Mouse (Mus musculus): ENCODE measurements at regions not wholly inside any gene's neighbourhood (a gene's known extent, or its start where the extent isn't known, plus 50 kb on each side); places are given as distances from the start of the nearest gene placed in this dataset.

DNA sequence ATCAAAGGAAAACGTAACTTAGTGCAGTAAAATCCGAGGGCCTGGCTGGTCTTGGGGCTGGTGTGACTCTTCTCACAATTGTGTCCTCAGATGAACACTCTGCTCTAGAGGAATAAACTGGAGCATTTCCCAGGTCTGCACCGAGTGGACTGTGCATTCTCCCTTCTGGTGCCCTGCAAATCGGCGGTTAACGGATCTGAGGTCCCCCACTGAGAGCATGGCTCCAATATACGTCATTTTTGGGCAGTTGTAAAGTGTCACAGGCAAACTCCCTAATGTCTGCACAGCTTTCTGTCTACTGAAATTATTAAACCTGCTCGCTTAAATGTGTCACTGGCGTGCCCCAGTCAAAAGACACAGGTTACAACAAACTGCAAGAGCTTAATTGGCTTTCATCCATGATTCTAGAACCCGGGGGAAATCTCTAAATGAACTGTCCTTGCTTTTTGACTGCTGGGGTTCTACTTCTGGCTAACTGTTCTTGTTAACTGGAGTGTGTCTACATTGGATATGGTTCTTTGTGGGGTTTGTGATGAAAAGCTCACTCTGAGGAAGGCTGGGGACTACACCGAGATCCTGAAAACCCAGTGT is 93.7 kb upstream of the Gm47985 start:
- no peak for DNase-seq

DNA sequence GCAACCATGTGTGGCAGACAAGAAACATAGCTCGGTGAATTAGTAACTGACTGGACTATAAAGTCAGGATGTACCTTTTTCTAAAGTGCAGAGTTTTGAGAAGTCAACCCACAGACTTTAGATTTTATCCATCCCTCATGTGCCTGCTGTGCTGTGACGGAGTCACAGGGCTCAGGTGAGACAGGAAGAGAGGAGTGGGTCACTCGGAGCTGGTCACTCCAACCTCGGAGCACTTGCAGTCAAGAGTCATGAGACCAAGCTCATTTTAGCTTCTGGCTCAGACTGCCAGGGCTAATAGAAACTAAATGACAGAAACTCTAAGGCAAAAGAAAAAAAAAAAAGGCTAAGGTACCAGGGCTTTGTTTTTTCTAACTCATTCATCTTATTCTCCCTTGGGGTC is 90.3 kb upstream of the Gm47985 start:
- DNase-seq: no peak

DNA sequence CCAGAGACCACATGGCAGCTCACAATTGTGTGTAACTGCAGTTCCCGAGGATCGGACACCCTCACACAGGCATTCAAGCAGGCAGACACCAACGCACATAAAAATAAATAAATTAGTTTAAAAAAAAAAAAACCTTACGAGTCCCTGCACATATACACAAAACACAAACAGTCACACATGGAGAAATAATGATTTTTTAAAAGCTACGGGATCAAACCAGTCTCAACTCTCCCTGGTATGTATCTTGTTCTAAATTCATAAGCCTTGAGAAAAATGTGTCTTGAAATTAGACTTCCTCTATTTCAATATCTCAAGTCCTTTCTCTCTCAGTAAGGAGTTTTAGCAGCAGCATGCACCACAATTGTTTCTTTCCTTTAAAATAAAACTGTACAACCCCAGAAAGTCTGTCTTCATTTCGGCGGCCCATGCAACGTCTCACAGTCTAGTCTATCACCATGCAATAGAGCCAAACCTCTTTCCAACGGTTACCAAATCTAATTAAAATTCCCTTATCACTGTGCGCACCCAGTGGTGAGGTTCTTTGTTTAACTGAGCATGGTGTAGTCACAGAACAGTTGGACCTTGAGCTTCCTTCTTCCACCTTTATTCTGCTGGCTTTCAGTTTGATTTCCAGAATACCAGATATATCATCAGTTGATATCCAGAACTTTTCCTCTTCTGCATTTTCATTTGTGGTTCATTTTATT is 86.8 kb upstream of the Gm47985 start:
- no peak for DNase-seq

DNA sequence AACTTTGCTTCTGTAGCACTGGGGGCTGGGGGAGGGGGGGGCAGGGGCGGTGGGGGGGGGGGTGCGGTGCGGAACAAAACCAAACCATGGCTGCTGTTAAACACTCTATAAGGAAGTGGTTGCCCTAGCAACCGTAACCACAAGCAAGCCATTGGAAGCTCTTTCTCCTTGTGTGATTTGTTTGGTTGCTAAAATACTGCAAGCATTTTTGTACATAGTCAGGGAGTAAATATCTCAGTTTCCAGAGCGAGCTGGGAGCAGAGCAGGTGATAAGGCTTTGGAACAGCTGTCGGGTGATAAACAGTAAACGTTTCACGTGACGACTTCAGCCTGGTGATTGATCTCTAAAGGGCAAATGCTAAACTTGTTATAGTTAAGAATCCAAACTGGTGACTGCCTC is 86.3 kb upstream of the Gm47985 start:
- no peak for DNase-seq

DNA sequence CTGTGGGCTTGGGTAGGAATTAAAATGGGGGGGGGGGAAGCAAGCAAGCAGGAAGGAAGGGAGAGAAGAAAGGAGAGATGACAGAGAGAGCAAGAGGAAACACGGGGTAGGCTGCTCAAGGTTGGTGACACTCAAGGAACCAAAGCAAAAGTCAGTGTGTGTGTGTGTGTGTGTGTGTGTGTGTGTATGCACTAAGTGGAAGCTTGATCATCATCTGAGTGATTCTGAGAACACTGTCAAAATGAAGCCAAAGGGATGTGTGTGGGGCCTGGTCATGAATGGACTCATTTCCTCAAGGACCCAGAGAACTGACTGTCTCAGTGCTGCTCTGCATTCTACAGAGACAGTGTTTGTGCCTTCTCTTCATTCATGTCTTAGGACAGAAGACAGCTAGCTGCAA is 84.8 kb upstream of the Gm47985 start:
- no peak for DNase-seq

DNA sequence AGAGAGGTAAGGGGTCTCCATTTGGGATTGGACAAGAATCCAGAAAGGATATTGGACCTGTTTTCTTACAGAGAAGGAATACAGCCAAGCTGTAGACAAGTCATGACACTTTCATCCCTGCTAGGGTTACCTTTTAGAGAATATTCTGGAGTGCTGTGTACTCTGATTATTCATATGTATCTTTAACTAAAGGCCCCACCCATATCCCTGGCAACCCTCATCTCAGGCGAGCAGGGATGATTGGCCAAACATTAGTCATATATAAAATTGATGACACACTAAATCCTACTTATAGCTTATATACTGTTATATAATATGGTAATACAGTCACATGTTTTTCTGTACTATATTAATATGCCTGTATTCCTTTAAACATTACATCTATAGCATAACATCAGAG is 83.6 kb upstream of the Gm47985 start:
- DNase-seq: no peak

DNA sequence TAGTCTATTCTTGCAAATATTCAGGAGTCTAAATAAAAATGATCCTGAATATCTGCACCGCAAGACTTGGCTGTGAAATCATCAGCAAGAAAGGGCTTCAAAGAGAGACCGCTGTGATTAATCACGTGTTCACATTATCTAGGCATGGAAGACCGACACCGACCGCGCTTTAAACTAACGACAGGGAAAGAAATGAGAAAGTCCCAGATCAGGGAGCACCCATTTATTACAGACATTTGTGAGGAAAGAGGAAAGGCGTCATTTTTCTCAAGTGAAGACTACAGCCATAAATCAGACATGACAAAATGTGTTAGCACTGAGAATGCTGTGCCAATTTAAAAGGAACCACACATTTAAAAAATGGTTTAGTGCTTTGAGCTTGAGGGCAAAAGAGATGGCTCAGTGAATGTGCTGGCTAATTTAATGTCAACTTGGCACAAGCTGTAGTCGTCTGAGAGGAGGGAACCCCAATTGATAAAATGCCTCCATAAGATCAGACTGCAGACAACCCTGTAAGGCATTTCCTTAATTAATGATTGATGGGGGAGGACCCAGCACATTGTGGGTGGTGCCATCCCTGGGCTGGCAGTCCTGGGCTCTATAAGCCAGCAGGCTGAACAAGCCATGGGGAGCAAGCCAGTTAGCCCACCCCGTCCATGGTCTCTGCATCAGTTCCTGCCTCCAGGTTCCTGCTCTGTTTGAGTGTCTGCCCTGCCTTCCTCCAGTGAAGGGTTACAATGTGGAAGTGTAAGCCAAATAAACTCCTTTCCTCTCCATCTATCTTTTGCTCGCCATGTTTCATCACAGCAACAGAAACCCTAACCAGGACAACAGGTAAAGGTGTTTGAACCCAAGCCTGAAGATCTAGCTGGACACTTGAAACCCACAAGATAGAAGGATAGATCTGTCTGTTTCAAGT is 81.5 kb upstream of the Gm47985 start:
- no peak for DNase-seq

DNA sequence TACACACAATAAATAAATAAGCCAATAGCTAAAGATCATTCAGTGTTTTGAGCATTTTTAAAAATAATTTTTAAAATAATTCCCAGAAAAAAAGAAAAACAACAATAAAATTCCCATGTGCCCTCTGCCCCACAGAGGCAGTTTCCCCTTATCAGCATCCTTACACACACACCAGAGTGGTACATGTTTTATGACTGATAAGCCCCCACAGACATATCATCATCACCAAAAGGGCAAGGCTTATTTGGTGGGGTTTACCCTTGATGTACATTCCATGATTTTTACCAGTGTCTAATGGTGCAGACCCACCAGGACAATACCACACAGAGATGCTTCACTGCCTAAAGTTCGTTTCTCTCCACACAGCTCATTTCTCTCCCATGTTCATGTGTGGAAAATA is 80.8 kb upstream of the Gm47985 start:
- DNase-seq: no peak

DNA sequence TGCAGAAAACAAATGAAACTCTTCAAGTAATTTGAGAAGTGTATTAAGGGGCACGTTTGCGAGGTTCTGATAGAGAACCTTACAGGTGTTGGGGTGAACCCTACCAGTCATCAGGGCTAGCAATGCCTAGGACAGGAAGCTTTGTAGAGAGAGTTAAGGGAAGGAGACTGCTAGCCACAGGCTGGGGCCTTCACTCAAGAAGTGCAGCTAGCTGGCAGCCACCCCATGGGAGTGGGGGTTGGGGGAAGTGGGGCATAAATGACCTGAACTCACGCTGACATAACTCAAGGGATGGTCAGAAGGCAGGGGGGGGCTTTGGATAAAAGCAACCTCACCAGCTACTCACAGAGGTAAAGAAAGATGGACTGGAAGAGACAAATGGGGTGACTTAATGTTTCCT is 80.3 kb upstream of the Gm47985 start:
- no peak for DNase-seq

DNA sequence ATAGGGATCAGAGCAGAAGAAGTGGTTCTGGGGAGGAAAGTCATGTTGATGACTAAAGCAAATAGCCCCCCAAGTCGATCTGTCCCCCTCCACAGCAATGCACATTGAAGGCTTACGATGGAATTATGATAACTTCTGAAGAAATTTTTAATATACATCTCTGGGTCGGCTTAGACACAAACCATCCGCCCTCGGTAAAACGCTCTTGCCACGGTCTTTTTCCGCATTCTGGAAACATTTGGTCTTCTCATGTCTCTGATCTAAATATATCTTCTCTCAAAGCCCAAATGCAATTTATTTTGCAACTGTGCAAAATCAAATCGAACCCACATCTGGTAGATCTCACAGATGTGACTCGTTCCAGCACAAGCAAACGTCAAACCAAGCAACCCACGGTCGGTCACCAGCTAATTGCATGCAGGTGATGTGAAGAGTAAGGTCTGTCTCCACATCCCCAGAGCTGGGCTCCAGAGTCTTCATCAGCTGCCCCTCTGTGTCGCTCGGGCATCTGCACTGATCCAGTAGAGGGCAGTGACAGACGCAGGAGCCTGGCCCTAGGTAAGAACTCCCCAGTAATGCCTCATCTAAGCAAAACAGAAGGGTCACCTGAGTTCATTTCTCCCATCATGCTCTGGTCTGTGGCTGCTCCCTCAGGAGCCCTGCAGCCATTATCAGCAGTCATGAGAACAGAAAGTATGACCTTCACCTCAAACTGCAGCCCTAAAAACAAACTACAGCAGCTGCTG is 79.5 kb upstream of the Gm47985 start:
- DNase-seq: peak in 1 of 2 experiments; percentile 64

DNA sequence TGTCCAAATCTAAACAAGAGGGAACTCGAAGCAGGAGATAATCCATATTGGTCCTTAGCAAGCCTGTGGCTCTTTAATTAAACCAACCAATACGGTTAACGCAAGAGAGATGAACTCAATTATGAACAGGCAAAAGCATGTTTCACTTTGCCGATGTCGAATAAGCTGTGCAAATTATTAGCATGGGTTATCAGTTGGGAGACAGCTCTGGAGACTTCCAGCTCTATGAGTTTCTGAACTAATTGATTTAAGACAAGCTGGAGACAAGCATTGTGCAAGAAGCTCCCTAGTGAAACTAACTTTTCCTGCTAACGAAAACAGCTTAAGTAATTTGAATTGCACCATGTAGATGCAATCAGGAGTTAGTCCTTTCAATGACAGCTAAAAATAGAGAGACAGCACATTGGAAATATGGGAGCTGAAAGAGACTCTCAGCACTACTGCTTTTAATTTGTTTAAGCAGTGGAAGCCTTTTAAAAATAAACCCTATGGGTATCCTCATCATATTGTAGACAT is 78.8 kb upstream of the Gm47985 start:
- no peak for DNase-seq

DNA sequence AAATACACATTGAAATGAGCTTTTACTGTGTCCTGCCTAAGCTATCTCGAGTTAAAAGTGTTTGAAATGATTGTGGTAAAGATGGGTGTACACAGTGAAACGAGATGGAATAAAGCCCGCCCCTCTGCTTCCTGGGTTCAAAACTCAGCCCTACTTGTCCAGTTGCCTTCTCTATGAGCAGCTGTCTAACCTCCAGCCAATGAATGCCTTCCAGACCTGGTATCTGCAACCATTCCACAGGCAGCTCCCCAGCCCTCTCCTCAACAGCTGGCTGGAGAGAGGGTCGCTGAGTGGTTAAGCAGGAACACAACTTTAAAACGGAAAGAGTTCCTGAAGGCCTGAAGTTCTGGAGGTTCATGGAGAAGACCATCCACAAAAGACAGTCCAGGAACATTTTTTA is 78.0 kb upstream of the Gm47985 start:
- DNase-seq: no peak

DNA sequence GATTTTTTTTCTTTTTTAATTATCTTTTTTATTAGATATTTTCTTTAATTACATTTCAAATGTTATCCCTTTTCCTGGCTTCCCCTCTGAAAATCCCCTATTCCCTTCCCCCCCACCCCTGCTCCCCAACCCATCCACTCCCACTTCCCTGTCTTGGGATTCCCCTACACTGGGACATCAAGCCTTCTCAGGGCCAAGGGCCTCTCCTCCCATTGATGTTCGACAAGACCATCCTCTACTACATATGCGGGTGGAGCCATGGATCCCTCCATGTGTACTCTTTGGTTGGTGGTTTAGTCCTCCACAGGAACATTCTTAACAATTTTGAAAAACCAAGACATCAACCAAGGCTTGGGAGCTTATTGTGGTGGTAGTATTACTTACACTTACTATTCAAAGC is 77.5 kb upstream of the Gm47985 start:
- no peak for DNase-seq

DNA sequence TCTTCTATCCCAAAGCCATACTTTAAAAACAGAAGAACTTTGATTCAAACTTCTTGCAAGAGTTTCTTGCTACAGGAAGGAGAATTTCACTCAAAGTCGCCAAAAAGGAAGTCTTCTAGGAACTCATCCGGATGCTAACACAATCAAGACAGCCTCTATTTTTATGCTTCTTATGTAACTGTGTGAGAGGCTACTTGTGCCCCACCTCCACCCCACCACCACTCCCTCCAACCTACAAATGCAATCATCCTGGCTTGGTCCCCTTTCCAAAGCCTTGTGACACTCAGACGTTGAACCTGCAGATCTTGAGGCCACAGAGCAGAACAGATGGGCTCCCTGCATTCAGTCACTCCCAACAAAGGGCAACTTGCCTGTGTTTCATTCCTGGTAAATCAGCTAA is 77.1 kb upstream of the Gm47985 start:
- peak in 1 of 2 experiments; percentile 43 for DNase-seq

DNA sequence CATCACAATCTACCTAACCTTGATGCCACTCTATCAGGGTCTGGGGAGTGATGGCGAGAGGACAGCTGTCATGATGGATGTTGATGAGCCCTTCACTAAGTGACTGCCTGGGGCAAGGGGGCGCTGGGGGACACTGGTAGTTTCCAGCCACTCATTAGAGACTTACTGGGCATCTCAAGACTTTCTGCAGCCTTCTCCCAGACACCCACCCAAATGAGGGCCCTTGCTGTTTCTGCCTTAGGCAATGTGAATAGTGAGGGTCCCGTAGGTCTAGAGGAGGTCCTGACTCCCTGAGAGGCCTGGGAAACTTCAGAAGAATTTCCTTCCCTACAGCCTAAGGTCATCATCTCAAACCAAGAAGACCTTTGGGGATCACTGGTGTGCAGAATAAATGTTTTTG is 74.9 kb upstream of the Gm47985 start:
- no peak for DNase-seq

DNA sequence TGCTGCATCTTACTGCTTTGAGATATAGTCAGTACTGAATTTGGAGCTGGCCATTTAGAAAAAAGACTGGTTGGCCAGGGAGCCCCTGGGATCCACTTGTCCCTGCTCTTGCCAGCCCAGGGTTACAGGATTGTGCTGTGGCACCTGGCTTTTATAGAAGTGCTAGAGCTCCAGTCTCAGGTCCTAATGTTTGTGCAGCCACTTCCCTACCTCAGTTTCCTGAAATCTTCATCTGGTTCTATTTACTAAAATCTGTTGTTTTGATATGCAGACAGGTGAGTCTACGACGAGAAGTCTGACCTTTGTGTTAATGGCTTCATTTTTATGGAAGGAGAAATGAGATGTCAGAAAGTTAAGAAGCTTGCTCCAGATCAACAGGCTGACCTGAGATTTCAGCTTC is 73.0 kb upstream of the Gm47985 start:
- no peak for DNase-seq

DNA sequence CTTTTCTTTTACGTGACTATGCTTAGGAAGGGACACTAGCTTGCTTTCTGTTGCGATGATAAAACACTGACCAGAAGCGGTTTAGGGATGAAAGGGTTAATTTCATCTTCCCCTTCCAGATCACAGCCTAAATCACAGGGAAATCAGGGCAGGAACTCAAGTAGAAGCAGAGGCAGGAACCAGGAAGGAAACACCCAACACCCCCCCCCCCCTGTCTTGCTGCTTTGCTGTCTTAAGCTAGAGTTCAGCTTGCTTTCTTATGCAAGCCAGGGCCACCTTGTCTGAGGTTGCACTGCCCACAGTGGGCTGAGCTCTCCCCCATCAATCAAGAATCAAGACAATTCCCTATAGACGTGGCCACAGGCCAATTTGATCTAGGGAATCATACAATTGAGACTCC is 71.9 kb upstream of the Gm47985 start:
- no peak for DNase-seq

DNA sequence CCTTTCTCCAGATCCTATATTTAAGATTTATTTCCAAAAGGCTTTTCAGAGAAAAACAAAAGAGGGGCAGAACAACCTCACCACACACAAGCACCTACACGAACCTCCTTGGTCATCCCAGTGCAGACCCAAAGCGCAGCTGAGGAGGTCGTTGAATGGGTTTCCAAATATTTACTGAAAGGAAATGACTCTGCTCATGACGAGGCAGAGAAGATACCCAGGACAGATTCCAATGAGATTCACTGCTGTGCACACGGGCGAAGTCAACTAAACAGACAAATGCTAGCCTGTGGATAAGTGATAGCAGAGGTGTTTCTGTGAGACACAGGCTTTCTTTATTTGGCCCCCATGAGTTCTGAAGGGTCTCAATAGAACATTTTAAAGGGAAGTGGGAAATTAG is 70.7 kb upstream of the Gm47985 start:
- no peak for DNase-seq

DNA sequence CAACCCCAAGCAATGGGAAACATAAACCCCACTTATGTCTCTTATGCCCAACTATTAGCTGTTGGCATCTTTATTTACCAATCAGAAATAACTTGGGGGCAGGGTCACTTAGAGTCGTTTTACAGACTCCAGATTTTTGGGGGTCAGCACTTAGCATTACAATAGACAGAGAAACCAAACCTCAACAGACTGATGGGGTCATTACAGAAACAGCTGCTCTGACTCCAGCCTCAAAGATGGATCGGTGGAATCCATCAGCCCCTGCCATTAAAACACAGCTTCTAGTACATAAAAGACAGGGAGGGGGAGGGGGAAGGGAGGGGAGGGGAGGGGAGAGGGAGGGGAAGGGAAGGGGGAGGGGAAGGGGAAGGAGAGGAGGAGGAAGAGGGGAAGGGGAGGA is 69.9 kb upstream of the Gm47985 start:
- no peak for DNase-seq

DNA sequence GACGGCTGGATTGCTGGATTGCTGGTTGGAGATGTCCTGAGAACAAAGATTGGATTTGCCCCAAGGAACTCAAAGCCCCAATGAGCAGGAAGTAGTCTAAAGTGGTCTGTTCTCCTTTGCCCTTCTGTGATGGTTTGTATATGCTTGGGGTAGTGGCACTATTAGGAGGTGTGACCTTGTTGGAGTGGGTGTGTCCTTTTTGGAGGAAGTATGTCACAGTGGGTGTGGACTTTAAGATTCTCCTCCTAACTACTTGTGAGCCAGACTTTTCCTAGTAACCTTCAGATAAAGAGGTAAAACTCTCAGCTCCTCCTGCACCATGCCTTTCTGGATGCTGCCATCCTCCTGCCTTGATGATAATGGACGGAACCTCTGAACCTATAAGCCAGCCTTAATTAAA is 69.1 kb upstream of the Gm47985 start:
- DNase-seq: no peak

DNA sequence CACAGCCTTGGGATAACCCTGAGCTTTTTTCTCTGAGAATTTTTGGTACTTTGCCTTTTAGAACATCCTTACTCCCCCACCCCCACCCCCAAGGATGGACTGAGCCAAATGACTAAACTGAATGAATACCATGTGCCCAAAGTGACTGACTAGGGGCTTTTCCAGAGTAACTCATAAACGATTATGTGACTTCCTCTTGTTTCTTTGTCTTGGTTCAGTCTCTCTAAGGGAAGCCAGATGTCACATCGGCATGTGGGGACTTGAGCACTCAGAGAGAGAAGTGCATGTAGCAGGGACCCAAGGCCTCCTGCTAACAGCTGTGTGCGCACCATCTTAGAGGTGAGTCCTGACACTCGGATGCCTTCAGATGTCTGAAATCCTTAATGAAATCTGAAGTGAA is 63.8 kb upstream of the Gm47985 start:
- DNase-seq: no peak

DNA sequence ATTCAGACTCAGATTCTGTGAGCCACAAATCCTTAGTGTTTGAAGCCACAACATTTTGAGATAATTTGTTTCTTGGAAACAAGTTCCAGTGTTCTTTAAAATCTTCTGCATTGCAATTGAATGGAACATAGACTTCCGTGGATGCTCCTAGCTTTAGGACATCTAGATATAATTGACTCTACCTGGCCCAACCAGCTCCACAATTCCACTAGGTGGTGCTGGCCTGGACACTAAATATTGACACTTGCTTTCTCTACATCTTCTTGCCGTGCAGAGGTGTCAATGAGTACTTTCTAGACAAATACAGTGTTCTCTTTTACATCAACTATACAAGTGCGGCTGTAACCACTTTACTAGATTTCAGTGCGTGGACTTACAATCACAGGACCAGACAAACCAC is 63.4 kb upstream of the Gm47985 start:
- no peak for DNase-seq

DNA sequence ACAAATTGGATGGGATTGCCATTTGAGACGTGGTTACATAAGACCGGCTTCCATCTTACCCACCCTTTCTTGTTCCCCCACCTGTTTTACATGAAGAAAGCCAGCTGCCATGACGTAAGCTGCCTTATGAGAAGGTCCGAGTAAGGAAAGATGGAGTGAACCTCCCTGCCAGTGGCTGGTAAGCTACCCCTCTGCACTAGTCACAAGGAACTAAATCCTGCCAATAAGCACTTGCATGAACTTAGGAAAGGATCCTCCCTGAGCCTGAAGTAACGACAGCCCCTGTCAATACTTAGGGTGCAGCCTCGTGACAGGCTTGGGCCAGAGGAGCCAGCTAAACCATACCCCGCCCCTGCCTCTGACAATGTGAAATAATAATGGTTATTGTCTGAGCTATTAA is 62.8 kb upstream of the Gm47985 start:
- no peak for DNase-seq

All from kidney, adult 8-10 months (tissue).